Mouse (Mus musculus): Measurements from ENCODE around the gene Thsd4.

- TF ChIP-seq GATA1 (IDR thresholded peaks at IDR 0.05; ENCODE audit: borderline replicate concordance, low read length) (no peak), FLI1 (IDR thresholded peaks at IDR 0.05; ENCODE audit: low read length) (no peak)
These were observed 495.9 kb downstream of the Thsd4 start for GRCm38 (mm10) chr9:60025919-60026318.
